Mouse (Mus musculus) liver, embryonic 12.5 days (tissue): ENCODE data around the gene Eno3. TPM values are rescaled to one million over a fixed set of nuclear protein-coding genes. Genes with fewer than 3 reads are reported as not detected.

Experiments
- microRNA-seq: library from miRNA; unstranded; fragments of <30 nt; microRNA quantifications from one replicate; pipeline ENCODE4, GENCODE M21; 2017
- polyA plus RNA-seq: library from polyadenylated mRNA; unstranded; fragments of >200 nt; fragmentation: Nextera tagmentation; extraction: Ambion mirVana; gene quantifications from 2 replicates; pipeline ENCODE4 v1.2.1, GENCODE M21; 2016

Eno3 gene
- polyA plus RNA-seq, 1 experiment from 2014 or later, result 7.6 TPM

Small RNA genes lying within 50 kb of the gene (microRNA-seq; reads per million reads assigned to microRNA genes)
- not detected for gene Mir6925

Other genes starting within 250 kb of the Eno3 start
- gene Pelp1, start 247.2 kb upstream of the Eno3 start, polyA plus RNA-seq, result 28.6 and 29.7 TPM in 2 replicates
- gene Arrb2, start 224.6 kb upstream of the Eno3 start, polyA plus RNA-seq, result 17.9 and 22.5 TPM in 2 replicates
- gene Med11, start 205.3 kb upstream of the Eno3 start, polyA plus RNA-seq, result 19.7 and 21.7 TPM in 2 replicates
- 0.12 and 0.23 TPM in 2 replicates for gene Zmynd15, start 197.8 kb upstream of the Eno3 start, polyA plus RNA-seq
- gene Cxcl16, start 197.2 kb upstream of the Eno3 start, polyA plus RNA-seq, result 0.87 and 1.1 TPM in 2 replicates
- 2.8 and 2.9 TPM in 2 replicates for gene Tm4sf5, start 152.0 kb upstream of the Eno3 start, polyA plus RNA-seq
- 0.42 and 0.44 TPM in 2 replicates for gene Vmo1, start 142.6 kb upstream of the Eno3 start, polyA plus RNA-seq
- gene Gltpd2, start 138.0 kb upstream of the Eno3 start, polyA plus RNA-seq, result 15.3 and 17.5 TPM in 2 replicates
- 415 and 437 TPM in 2 replicates for gene Psmb6, start 131.8 kb upstream of the Eno3 start, polyA plus RNA-seq
- gene Gm40193, start 124.3 kb upstream of the Eno3 start, polyA plus RNA-seq, result not detected in 2 replicates
- gene Pld2, start 117.1 kb upstream of the Eno3 start, polyA plus RNA-seq, result 2.0 and 2.6 TPM in 2 replicates
- gene Mink1, start 94.3 kb upstream of the Eno3 start, polyA plus RNA-seq, result 8.3 and 8.7 TPM in 2 replicates
- not detected in 2 replicates for gene 4930544D05Rik, start 41.4 kb upstream of the Eno3 start, polyA plus RNA-seq
- not detected in 2 replicates for gene Chrne, start 38.0 kb upstream of the Eno3 start, polyA plus RNA-seq
- gene Gp1ba, start 18.1 kb upstream of the Eno3 start, polyA plus RNA-seq, result 5.5 and 5.6 TPM in 2 replicates
- gene Rnf167, start 10.0 kb upstream of the Eno3 start, polyA plus RNA-seq, result 73.6 and 86.1 TPM in 2 replicates
- 77.3 and 83.3 TPM in 2 replicates for gene Slc25a11, start 9.7 kb upstream of the Eno3 start, polyA plus RNA-seq
- gene Pfn1, start 2.6 kb upstream of the Eno3 start, polyA plus RNA-seq, result 1,519 and 1,532 TPM in 2 replicates
- gene Spag7, start 12.2 kb downstream of the Eno3 start, polyA plus RNA-seq, result 76.8 and 84.5 TPM in 2 replicates
- gene Camta2, start 30.9 kb downstream of the Eno3 start, polyA plus RNA-seq, result 6.1 and 6.4 TPM in 2 replicates
- 0.41 and 0.97 TPM in 2 replicates for gene Inca1, start 43.0 kb downstream of the Eno3 start, polyA plus RNA-seq
- gene Kif1c, start 43.3 kb downstream of the Eno3 start, polyA plus RNA-seq, result 1.0 and 1.1 TPM in 2 replicates
- 1.9 and 2.2 TPM in 2 replicates for gene Zfp3, start 107.0 kb downstream of the Eno3 start, polyA plus RNA-seq
- gene Scimp, start 155.4 kb downstream of the Eno3 start, polyA plus RNA-seq, result 0.26 and 0.41 TPM in 2 replicates
- gene Rabep1, start 187.6 kb downstream of the Eno3 start, polyA plus RNA-seq, result 21.1 and 23.0 TPM in 2 replicates